Mouse (Mus musculus): ENCODE data around the gene 4933411K16Rik. TPM values are rescaled to one million over a fixed set of nuclear protein-coding genes. Genes with fewer than 3 reads are reported as not detected.
A peak's percentile ranks its signal among the peaks of the same experiment; 100 is the strongest.

4933411K16Rik gene
- total and polyA plus RNA-seq, 3 experiments = 0.10 TPM; not detected in 2

DNA sequence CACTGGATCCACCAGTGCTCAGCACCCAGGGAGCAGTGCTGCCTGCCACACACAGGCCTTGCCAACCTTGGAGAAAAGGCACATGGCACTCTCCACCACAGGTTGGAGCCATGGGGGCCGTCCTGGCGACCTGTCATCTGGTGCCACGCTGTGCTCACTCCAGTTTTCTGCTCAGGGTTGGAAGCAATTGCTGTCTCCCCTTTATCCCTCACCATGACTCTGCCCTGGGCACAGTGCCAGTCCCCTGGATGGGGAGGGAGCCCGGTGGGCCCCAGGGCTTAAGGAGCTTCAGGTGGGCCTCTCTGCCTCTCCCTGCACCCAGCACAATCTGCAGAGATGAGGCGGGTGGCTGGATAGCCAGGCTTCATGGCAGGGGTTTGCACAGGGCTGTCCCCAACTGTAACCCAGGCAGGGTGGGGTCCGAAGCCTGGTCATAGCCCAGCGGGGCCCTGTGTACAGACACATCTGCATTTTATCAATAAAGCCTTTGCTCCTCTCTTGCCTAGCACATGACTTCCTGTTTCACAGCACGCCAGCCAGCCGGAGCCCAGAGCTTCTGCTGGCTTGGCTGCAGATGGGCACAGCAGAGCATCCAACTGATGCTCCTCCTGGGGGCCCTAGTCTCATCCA lies 17.8 kb upstream of the 4933411K16Rik start:
- DNase-seq (ENCODE audit: low read depth, low spot score) = peak; percentile 49
- Histone ChIP-seq H3K27ac (ENCODE audit: control insufficient read depth, low read depth, low read length) (0 out of 2 replicates have a peak overlapping the region, but pooled peaks have one; percentile 8), H3K9me3 (replicated peaks; ENCODE audit: insufficient read depth, low read length) (no peaks in the 10 kb centered on the region), H3K79me2 (ENCODE audit: control insufficient read depth, insufficient read depth, low read length, poor library complexity) (no peaks in the 10 kb centered on the region), H3K36me3 (ENCODE audit: control insufficient read depth in 1 of 2, insufficient read depth in 2 of 2, low read length in 2 of 2) (no peaks in the 10 kb centered on the region), H3K27me3 (ENCODE audit: control insufficient read depth in 1 of 2, insufficient read depth in 2 of 2, low read length in 2 of 2) (no peaks in the 10 kb centered on the region; a peak in 2 of 4 replicates), H3K9ac (ENCODE audit: control insufficient read depth, low read depth, low read length, poor library complexity, severe bottlenecking) (no peak overlapping the region), H3K4me1 (ENCODE audit: control insufficient read depth in 1 of 2, insufficient read depth in 2 of 2, low read length in 2 of 2) (peaks cover 0 to 7% of the 10 kb centered on the region in 2 experiments; a peak in 3 of 4 replicates), H3K4me3 (ENCODE audit: control insufficient read depth in 1 of 2, insufficient read depth in 1 of 2, low read depth in 2 of 2, low read length in 2 of 2) (no peak overlapping the region)
- no peak for TF ChIP-seq MYC (IDR thresholded peaks at IDR 0.05; ENCODE audit: low read depth, low read length)
- no peak for TF ChIP-seq MYB (IDR thresholded peaks at IDR 0.05; ENCODE audit: low read depth, low read length)
- no peak for TF ChIP-seq NRF1 (IDR thresholded peaks at IDR 0.05; ENCODE audit: insufficient read depth, low read depth, low read length, poor library complexity, severe bottlenecking)
- no peak for TF ChIP-seq RAD21 (IDR thresholded peaks at IDR 0.05; ENCODE audit: low read depth, low read length)
- TF ChIP-seq JUND (IDR thresholded peaks at IDR 0.05; ENCODE audit: low read depth, low read length) = no peak
- no peak for TF ChIP-seq NELFE (IDR thresholded peaks at IDR 0.05; ENCODE audit: low read depth, low read length)
- TF ChIP-seq MAFK (IDR thresholded peaks at IDR 0.05; ENCODE audit: borderline replicate concordance, low read depth, low read length) = no peak
- no peak for TF ChIP-seq EP300 (IDR thresholded peaks at IDR 0.05; ENCODE audit: low read depth in 1 of 2, low read length in 2 of 2)
- TF ChIP-seq POLR2AphosphoS5 (IDR thresholded peaks at IDR 0.05; ENCODE audit: borderline replicate concordance, low read depth, low read length) = no peak
- no peak for TF ChIP-seq POLR2AphosphoS2 (IDR thresholded peaks at IDR 0.05; ENCODE audit: low read length)
- peak; percentile 36 for TF ChIP-seq USF1 (IDR thresholded peaks at IDR 0.05; ENCODE audit: low read depth, low read length)
- no peak for TF ChIP-seq GATA1 (IDR thresholded peaks at IDR 0.05; ENCODE audit: low read depth, low read length)
- no peak for TF ChIP-seq ZNF384 (IDR thresholded peaks at IDR 0.05; ENCODE audit: low read depth, low read length)
- TF ChIP-seq HCFC1 (IDR thresholded peaks at IDR 0.05; ENCODE audit: low read depth, low read length) = no peak
- TF ChIP-seq ELF1 (IDR thresholded peaks at IDR 0.05; ENCODE audit: low read depth, low read length) = peak; percentile 43; the same call in 1 of the 2 replicates
- no peak for TF ChIP-seq GABPA (IDR thresholded peaks at IDR 0.05; ENCODE audit: low read depth, low read length)

DNA sequence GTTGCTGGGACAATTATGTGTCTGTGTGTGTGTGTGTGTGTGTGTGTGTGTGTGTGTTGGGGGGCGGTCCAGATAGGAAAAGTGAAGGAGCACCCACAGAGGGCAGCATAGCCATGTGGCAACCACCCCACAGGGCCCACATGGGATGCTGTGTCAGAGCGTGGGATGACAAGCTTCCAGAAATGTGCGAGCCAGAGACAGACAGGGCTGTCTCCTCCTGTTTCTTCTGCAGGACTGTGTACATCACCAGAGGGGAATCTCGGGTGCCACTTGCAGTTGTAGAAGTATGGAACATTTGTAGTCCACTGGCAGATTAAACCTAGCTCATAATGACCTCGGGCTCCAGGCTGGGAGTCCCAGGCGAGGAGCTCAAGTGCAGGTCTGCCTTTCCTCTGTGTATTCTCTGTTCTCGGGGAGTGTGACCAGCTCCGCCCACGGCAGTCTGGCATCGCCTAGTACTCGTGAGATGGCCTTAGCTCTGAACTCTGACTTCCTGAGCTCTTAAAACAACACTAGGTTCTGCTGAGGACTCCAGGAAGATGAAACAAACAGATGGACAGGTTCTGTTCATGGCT lies 17.1 kb upstream of the 4933411K16Rik start:
- no peak for DNase-seq (ENCODE audit: low read depth, low spot score)
- H3K36me3 ChIP-seq (ENCODE audit: control insufficient read depth in 1 of 2, insufficient read depth in 2 of 2, low read length in 2 of 2) = no peaks in the 10 kb centered on the region

More for the DNA sequence above, 17.1 kb upstream of the 4933411K16Rik start:
- TF ChIP-seq CHD1 (IDR thresholded peaks at IDR 0.05; ENCODE audit: low read depth, low read length) = no peak
- TF ChIP-seq TBP (IDR thresholded peaks at IDR 0.05; ENCODE audit: low read depth, low read length) = no peak
- no peak for TF ChIP-seq KAT2A (conservative IDR thresholded peaks at IDR 0.05; ENCODE audit: low read depth, low read length)
- TF ChIP-seq POLR2AphosphoS5 (IDR thresholded peaks at IDR 0.05; ENCODE audit: borderline replicate concordance, low read depth, low read length) = no peak
- no peak for TF ChIP-seq MAX (IDR thresholded peaks at IDR 0.05; ENCODE audit: low read length)
- no peak for TF ChIP-seq UBTF (IDR thresholded peaks at IDR 0.05; ENCODE audit: borderline replicate concordance, insufficient read depth, low read depth, low read length)
- no peak for TF ChIP-seq JUND (IDR thresholded peaks at IDR 0.05; ENCODE audit: low read depth, low read length)
- TF ChIP-seq CTCF (IDR thresholded peaks at IDR 0.05 in 2 of 3, conservative IDR thresholded peaks at IDR 0.05 in 1 of 3; ENCODE audit: control insufficient read depth in 1 of 3, insufficient read depth in 1 of 3, low read depth in 2 of 3, low read length in 3 of 3, poor library complexity in 1 of 3, severe bottlenecking in 1 of 3) = no peak; a peak in 1 of 6 replicates
- TF ChIP-seq TAL1 (IDR thresholded peaks at IDR 0.05; ENCODE audit: low read length) = no peak
- no peak for TF ChIP-seq GATA1 (IDR thresholded peaks at IDR 0.05; ENCODE audit: low read depth, low read length)
- no peak for TF ChIP-seq USF2 (IDR thresholded peaks at IDR 0.05; ENCODE audit: borderline replicate concordance in 1 of 2, insufficient read depth in 1 of 2, low read depth in 1 of 2, low read length in 2 of 2)
- no peak for TF ChIP-seq SIN3A (IDR thresholded peaks at IDR 0.05; ENCODE audit: low read length)
- Histone ChIP-seq H3K9ac (ENCODE audit: control insufficient read depth, low read depth, low read length, poor library complexity, severe bottlenecking) (0 out of 2 replicates have a peak overlapping the region, but pooled peaks have one; percentile 1), H3K79me2 (ENCODE audit: control insufficient read depth, insufficient read depth, low read length, poor library complexity) (no peaks in the 10 kb centered on the region), H3K4me1 (ENCODE audit: control insufficient read depth in 1 of 2, insufficient read depth in 2 of 2, low read length in 2 of 2) (peaks cover 0 to 7% of the 10 kb centered on the region in 2 experiments; a peak in 3 of 4 replicates), H3K27ac (ENCODE audit: control insufficient read depth, low read depth, low read length) (no peak overlapping the region), H3K27me3 (ENCODE audit: control insufficient read depth in 1 of 2, insufficient read depth in 2 of 2, low read length in 2 of 2) (peaks cover 3 to 4% of the 10 kb centered on the region in 2 experiments; a peak in 3 of 4 replicates), H3K4me3 (ENCODE audit: control insufficient read depth in 1 of 2, insufficient read depth in 1 of 2, low read depth in 2 of 2, low read length in 2 of 2) (no peak overlapping the region; a peak in 1 of 4 replicates), H3K9me3 (replicated peaks; ENCODE audit: insufficient read depth, low read length) (no peaks in the 10 kb centered on the region)

All from MEL (cell line).